Mouse (Mus musculus): ENCODE measurements around the gene Casc4. TPM values are rescaled to one million over a fixed set of nuclear protein-coding genes. Genes with fewer than 3 reads are reported as not detected.

The Casc4 gene
- 100 to 1,000 TPM; 122 to 123 TPM for total RNA-seq (2021)
- long read RNA-seq, experiment 1, full-length matches to known transcripts: 30 of 41 reads
- long read RNA-seq, experiment 1, partial matches to known transcripts: 5 of 41 reads
- long read RNA-seq, experiment 1, other reads (novel, unspliced or antisense): 6 of 41 reads
- long read RNA-seq, experiment 2, full-length matches to known transcripts: 30 of 38 reads
- long read RNA-seq, experiment 2, partial matches to known transcripts: 4 of 38 reads
- long read RNA-seq, experiment 2, other reads (novel, unspliced or antisense): 4 of 38 reads

DNA sequence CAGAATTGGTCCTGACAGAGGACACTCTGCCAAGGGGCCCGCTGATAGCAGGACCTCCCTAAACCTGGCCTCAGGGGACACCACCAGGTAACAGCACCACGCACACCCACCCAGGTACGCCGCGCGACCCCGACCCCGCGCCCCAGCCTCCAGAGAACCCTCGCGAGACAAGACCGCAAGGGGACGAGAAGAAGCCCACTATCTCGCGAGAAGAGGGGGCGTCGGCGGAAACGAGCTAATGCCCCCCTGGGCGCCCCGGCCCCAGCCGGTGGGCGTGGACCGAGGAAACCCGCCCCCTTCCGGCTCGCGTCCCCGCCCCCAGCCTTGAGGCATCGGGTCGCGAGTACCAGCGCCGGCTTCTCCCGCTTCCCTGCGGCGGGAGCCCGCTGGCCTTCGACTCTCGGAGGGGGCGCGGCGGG is at the start of gene Casc4:
TSS of gene Casc4 (plus strand) at position 339 of the 419 bp plus-strand sequence.
- DNase-seq (ENCODE audit: low spot score in 2 of 2): peak; percentile 92 to 95
- intact Hi-C loops (cut with DNase I): loop anchor here (5.0 kb wide), 1 partner anchor 91 kb away; the partner anchor contains the start of genes Ctdspl2 and Mageb3

DNA sequence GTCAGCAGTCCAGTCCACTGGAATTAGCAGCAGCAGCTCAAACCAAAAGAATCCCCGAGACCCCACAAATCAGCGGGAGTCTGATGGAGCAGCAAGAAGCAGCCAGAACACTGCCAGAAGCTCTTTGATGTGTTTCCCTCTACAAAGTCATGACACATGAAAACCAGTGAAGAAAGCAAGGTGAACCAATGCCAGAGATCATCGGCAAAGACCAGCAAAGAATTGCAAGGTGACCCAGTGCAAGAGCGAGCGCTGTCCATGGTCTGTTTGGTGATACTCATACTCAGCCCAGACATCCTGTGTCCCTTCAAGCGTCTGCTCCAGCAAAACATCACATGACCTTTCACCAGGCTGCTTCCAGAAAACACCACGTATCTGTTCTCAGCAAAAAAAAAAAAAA is 45.0 kb upstream of the Casc4 start:
- no peak for DNase-seq (ENCODE audit: low spot score in 2 of 2)
- intact Hi-C loops (cut with DNase I): no loop called here

DNA sequence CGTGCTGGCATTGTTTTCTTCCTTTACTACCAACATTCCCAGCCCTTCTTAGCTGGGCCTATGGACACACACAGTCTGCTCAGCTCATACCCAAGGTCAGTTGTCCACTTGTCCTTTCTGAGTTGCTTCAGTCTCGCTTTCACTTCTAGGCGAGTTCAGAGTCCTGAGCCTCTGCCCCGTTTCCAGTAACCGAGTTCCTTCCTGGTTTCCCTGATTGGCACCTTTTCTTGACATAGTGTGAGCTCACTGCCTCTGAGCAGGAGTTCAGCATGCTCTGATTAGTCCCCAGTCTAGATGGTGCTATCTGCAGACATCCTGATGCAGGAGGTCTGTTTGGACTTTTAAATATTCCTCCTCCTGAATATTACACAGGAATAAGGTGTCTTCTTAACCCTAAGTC is 42.1 kb upstream of the Casc4 start:
- DNase-seq (ENCODE audit: low spot score in 2 of 2): no peak
- intact Hi-C loops (cut with DNase I): no loop called here

DNA sequence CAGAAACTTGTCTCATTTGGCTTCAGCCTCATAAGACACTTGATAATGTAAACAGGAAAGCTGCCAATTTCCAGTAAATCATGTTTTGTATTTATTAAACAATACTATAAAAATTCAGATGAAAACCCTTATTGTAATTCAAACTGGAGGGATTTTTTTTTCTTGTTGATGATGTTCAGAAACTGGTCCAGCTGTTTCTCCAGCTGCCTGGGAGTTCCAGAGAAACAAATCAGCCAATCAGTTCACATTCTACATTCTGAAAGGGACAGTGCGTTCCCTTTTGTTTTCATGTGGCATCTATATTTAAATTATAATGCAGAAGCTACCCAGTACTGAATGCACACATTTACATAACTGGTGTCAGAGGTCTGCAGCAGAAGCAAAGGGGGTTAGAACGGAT is 40.6 kb upstream of the Casc4 start:
- DNase-seq (ENCODE audit: low spot score in 2 of 2): no peak
- intact Hi-C loops (cut with DNase I): no loop called here

DNA sequence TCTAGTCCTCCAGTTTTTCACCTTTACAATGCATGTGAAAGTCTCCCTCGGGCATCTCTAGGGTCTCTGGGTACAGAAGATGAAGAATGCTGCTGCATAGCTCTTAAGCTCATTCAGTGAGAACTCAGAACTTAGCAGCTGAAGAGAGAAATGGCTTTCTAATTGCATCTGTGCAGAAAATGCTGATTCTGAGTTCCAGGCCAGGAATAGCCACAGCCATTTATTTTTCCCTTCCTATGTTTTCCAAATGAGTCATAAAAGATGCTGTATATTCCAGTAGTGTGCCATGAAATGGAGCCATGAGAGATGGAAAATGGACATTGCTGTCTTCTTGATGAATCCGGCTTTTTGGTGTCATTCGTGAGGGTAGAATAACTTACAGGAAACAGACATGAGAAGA is 38.4 kb upstream of the Casc4 start:
- intact Hi-C loops (cut with DNase I): no loop called here
- no peak for DNase-seq (ENCODE audit: low spot score in 2 of 2)

DNA sequence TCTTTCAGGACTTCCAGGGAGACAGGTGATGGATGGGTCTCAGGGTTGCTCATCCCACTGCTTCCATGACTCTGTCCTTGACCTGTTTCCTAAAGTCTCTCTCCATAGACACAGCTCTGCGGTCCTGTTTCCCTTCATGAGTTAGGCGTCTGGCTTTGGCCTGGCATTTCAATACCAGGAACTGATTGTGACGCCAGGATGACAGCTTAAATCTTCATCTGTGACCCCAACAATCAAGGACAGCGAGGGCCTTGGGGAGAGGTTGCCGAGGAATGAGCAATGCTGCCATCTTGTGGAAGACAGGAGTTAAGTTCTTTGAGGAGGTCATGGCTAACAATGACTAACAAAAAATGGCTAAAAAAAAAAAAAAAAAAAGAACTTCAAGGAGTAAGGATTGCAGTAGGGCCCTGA is 34.3 kb upstream of the Casc4 start:
- intact Hi-C loops (cut with DNase I): loop anchor here (2.0 kb wide), 1 partner anchor 262 kb away; no protein-coding TSS in a partner anchor
- DNase-seq (ENCODE audit: low spot score in 2 of 2): peak; percentile 63 to 68

DNA sequence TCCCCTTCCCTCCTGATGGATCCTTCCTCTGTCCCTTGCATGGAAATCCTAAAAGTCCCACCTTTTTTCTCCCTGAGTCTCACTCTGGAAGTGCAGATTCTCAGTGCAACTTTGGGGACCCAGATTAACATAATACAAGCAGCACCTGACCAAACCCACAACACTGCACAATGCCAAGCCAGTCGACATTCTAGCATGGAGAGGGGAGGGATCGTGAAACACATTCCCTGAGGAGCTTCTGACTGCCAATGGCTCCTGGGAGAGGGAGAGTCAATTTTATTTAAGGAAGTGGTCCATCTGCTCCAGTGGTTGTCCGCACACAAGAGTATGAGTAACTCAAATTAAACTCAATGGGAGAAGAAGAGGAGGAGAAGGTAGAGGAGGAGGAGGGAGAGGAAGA is 31.8 kb upstream of the Casc4 start:
- intact Hi-C loops (cut with DNase I): no loop called here
- DNase-seq (ENCODE audit: low spot score in 2 of 2): peak in 1 of 2 experiments; percentile 18

DNA sequence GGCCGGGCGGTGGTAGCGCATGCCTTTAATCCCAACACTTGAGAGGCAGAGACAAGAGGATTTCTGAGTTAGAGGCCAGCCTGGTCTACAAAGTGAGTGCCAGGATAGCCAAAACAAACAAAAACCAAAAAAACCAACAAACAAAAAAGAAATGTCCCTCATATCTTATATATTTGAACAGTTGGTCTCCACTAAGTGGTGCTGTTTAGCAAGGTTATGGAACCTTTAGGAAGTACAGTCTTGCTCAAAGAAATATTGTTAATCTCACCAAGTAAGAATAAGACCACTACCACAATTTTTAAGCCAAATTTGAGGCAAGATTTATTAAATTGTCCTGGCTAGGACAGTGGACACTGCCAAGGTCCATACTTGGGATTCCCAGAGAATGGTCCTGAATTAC is 25.3 kb upstream of the Casc4 start:
- intact Hi-C loops (cut with DNase I): no loop called here
- no peak for DNase-seq (ENCODE audit: low spot score in 2 of 2)

DNA sequence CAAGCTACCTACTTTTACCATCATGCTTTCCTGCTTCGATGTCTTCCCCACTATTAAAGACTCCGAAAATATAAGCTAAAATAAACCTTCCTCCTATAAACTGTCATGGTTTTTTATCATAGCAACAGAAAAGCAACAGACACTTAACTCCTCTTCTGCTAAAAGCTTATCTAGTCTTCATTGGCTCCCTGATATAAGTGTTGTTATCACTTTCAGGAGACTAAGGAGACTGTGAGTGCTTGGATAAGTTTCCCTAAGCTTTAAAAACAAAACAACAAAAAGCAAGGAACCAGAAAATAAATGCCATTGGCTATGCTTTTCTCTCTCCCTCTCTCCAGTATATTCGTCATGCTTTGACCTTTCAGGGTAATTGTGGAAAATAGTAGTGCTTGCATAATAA is 24.5 kb upstream of the Casc4 start:
- no peak for DNase-seq (ENCODE audit: low spot score in 2 of 2)
- intact Hi-C loops (cut with DNase I): no loop called here

DNA sequence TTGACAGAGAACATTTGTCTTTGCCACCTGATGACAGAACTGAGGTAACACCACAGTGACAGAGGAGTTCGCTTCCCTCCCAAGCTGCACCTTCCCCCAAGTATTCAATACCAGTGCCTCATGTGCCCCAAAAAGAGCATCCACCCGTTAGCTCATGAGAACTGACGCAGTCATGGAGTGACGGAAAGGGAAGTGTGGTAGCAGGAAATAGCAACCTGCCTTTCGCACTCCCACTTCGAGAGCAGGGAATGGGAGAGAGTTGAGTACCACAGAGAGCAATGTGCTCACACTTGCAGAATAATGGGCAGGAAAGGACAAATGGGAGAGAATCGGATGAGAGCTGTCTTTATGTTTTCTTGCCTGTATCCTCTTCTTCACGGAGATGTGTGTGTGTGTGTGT is 20.7 kb upstream of the Casc4 start:
- no peak for DNase-seq (ENCODE audit: low spot score in 2 of 2)
- intact Hi-C loops (cut with DNase I): no loop called here

DNA sequence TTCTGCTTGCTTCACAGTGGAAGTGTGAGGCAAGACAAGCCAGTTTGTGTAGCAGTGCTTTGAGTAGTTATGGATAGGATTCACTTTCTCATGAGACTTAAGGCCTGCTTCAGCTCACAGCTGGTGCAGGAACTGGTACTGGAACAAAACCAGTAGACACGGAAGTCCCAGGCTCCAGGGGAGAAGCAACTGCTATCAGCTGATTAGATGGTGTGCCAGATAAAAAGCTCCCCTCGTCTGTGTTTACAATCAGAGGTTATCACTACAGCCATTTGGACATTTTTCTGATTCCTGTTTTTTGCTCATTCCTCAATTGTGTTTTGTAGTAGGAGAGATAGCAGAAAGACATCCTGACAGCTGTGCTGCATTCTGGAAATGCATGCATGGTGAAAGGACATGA is 14.7 kb upstream of the Casc4 start:
- intact Hi-C loops (cut with DNase I): no loop called here
- no peak for DNase-seq (ENCODE audit: low spot score in 2 of 2)

DNA sequence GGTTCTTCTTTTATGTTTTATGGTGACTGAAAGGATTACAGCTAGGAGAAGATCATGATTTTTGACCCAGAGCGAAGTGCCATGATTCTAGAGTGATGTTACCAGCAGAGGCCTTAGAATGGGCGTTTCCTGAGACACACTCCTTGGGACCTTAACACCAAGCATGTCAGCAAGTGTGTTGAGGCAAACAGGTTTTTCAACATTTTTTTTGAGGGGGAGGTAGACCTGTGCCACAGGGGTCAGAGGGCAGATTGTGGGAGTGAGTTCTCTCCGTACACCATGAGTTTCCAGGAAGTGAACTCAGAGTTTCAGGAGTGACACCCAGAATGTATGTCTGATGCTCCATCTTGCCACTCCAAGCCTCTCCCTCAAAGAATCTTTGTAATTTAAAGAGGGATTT is 12.8 kb upstream of the Casc4 start:
- DNase-seq (ENCODE audit: low spot score in 2 of 2): no peak

DNA sequence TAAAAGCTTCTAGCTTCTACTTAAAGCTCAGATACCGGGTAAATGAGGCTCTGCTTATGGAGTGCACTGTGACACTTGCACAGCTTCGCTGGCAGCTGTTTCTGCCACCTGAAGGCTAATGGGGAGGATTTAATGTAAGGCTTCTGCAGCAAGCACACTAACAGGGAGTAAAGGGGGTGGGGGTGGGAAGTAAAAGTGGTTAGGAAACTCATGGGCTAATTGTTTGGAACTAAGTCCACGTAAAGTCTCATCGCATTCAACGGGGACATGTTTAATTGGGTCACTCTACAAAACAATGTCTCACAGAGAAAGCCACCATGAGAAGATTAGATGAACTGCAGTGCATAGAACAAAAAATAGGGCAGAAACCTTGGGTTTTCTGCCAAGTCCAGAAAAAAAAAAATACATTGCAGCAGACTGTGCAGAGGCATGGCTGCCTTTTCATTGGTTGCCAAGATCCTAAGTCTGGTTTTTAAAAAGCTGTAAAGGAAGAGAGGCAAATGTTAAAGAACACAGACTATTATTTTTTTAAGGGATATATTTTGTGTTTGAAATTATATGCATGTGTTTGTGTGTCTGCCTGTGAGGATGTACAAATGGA is 7.3 kb upstream of the Casc4 start:
- DNase-seq (ENCODE audit: low spot score in 2 of 2): peak in 1 of 2 experiments; percentile 59
- intact Hi-C loops (cut with DNase I): no loop called here

More for the DNA sequence above, 12.8 kb upstream of the Casc4 start:
- intact Hi-C loops (cut with DNase I): no loop called here

DNA sequence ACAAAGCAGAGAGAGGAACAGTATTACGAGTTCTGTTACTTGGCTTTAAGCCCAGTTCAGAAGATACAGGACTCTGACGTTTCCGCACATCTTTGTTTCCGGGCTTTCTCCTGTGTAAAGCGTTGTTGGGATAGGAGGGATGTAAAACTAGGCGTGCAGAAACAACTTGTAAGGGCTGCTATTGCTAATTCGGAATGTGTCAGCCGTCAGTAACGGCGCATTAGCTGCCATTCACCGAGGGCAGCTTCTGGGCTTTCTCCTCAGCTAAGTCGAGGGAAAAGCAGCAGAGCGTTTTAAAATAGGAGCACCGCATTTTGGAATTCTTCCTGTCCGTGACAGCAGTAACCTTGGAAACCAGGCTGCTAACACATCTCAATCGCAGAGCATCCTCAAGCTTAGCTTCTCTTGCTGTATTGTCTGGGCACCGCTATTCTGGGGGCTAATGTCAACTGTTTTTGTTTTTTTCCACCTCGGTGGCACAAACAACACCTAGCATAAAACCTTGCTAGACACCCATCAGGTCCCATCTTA is 634 bp upstream of the Casc4 start:
- peak; percentile 50 to 73 for DNase-seq (ENCODE audit: low spot score in 2 of 2)
- intact Hi-C loops (cut with DNase I): loop anchor here (5.0 kb wide), 1 partner anchor 91 kb away; the partner anchor contains the start of genes Ctdspl2 and Mageb3

DNA sequence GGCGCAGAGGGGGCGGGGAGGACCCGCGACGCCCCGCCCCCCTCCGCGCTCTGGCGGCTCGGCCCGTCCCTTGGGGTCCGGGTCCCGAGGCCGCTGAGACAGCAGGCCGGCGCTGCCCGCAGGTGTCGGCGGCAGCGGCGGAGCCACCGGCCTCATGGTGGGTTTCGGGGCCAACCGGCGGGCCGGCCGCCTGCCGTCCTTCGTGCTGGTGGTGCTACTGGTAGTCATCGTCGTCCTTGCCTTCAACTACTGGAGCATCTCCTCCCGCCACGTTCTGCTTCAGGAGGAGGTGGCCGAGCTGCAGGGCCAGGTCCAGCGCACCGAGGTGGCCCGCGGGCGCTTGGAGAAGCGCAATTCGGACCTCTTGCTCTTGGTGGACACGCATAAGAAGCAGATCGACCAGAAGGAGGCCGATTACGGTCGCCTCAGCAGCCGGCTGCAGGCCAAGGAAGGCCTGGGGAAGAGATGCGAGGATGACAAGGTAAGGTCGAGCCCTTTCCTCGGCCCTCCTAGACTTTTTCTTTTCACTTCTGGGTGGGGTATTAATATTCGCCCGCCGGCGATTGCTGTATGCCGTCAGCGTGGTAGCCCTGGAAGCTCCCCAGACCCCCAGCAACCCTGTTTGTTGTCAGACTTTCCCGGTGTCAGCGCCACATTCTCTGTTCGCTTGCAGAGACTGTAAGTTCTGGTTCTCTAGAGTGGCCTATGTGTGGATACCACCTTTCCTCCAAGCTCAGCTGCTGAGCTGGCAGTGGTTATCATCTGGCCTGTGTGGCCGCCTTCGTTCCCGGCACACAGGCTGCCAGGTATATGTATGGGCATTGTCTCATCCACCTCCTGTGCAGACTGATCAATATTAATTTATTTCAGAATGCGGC is 520 bp downstream of the Casc4 start:
- DNase-seq (ENCODE audit: low spot score in 2 of 2): peak; percentile 9 to 33
- intact Hi-C loops (cut with DNase I): loop anchor here (5.0 kb wide), 1 partner anchor 90 kb away; the partner anchor contains the start of genes Ctdspl2 and Mageb3

DNA sequence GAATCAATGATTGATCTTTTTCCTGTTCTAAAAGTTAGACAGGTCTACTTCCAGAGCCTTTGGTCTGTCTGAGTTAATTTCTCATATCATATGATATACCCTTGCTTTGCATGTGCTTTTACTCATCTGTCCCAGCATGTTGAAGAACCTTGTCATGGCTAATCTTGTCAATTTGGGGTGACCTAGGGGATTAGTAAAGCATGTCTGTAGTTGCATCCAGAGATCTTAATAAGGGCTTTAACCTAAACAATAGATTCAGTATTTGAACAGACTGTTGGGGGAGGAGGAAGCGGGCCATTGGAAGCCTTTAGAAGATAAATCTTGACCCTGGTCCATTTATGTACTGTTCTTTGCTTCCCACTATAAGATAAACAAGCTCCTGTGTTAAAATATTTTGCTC is 12.7 kb downstream of the Casc4 start:
- intact Hi-C loops (cut with DNase I): no loop called here
- no peak for DNase-seq (ENCODE audit: low spot score in 2 of 2)

DNA sequence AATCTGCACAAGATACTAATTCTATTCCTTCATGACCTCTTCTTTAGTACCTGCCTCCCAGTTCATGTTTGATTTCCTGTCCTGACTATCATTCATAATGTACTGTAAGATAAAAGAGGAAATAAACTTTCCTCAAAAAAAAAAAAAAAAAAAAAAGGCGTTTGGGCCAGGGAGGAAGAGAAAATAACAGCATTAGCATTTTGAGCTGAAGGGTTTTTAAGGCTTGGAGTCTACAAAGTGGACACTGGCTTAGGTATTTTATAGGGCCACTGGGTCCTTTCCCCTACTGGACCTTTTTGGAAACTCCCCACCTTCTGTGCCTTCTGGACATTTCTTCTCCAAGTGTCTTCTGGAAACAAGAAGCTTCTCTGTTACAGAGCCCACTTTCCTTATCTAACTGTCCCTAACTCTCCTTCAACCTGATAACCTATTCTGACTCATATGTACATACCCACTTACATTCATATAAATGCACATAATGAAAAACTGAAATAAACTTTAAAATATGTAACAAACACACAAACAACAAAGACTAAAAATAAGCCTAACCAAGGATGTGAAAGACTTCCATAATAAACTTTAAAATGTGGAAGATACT is 18.8 kb downstream of the Casc4 start:
- no peak for DNase-seq (ENCODE audit: low spot score in 2 of 2)
- intact Hi-C loops (cut with DNase I): no loop called here

DNA sequence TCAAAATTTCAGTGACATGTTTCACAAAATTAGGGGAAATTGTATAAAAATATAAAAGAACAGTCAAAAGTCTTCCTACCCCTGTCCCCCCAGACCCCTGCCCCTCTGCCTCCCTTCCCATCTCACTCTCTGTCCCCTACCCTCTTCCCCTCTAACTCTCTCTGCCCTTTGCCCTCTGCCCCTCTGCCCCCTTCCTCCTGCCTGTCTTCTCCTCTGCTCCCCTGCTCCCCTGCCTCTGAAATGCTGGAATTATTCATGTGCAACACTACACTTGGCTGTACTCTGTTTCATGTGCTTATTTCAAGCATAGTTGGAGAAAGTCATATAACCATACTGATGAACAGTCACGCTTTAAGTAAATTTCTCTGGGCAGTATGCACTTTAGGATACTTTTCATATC is 19.6 kb downstream of the Casc4 start:
- DNase-seq (ENCODE audit: low spot score in 2 of 2): no peak
- intact Hi-C loops (cut with DNase I): no loop called here

DNA sequence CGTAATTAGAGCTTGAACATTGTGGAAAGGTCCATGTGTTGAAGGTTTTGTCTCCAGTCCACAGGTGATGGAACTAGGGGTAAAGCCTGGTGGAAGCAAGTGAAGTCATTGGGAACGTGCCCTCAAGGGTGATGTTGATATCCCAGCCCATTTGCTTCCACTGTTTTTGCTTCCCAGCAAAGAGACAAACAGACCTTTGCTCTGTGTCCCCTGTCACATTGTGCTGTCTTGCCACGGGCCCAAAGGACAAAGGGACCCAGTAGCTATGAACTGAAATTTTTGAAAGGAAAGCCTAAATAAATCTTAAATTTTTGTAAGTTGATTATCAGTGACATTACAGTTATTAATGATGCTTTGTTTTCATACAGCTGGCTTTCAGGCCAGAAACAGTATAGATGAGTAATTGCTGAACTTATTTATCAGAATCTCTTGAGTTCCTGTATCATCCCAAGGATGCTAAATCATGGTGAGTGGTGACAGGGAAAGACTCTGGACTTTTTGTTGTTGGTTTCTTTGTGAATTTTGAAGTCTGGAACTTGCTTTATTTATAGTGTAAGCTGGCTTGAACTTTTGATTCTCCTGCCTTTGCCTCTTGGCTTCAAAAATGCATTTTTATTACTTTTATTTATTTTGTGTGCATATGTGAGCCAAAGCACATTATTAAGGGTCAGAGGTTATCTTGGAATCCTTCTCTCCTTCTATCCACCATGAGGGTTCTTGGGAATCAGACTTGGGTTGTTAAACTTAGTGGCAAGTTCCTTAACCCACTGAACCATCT is 22.1 kb downstream of the Casc4 start:
- intact Hi-C loops (cut with DNase I): no loop called here
- DNase-seq (ENCODE audit: low spot score in 2 of 2): no peak
